Mouse (Mus musculus) cerebellum, adult 2 months (tissue): ENCODE results near the gene Kdelr1.
"Not testable (repeated sequence)": the region's sequence is repeated elsewhere in the genome, so short reads cannot be mapped to it uniquely, and the experiment has no call there.

Experiments used
- CTCF ChIP-seq: fragments of 200-500 bp; IDR thresholded peaks from 2 replicates; pipeline ENCODE4 v1.5.1; 2011; ENCODE audit warnings: low read depth, mild to moderate bottlenecking, control low read depth, low read length, moderate library complexity, borderline replicate concordance; ENCODE audit not compliant: insufficient read depth
- POLR2A ChIP-seq: fragments of 200-500 bp; IDR thresholded peaks from 2 replicates; pipeline ENCODE4 v1.6.1; 2011; ENCODE audit warnings: low read length, control low read depth, borderline replicate concordance; ENCODE audit not compliant: insufficient read depth

DNA sequence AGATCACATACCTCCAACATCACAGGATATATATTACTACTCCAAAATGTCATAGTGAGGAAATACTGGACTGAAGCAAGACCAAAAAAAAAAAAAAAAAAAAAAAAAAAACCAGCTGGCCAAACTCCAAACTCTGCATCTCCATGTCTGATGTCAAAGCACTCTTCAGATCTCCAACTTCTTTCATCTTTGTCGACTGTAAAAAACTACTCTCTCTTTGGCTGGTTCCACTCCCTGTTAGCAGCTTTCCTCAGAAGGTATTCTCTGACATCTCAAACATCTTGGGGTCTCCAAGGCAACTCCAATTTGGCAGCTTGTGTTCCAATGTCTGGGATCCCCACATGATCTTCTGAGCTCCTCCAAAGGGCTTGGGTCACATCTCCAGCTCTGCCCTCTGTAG lies 5.7 kb downstream of the Kdelr1 start, which contains the start of gene Grin2d:
- not testable (repeated sequence) for TF ChIP-seq CTCF, POLR2A
